Mouse (Mus musculus): ENCODE data around the gene Foxj1. TPM values are rescaled to one million over a fixed set of nuclear protein-coding genes. Genes with fewer than 3 reads are reported as not detected.

Foxj1 gene
- 0.19 and 0.45 TPM in 2 replicates for polyA plus RNA-seq (2015; fragmentation: Nextera tagmentation; extraction: Ambion mirVana)

GRCm38 (mm10) chr11:116335244-116336036, at the start of gene Foxj1:
Gene Foxj1, minus strand, starts transcription at chr11:116335399.

GRCm38 (mm10) chr11:116307019-116307725, 28.0 kb downstream of the Foxj1 start, which contains the start of gene Exoc7:
Gene Exoc7, minus strand, starts transcription at chr11:116307233.

GRCm38 (mm10) chr11:116280751-116281663, 54.2 kb downstream of the Foxj1 start, which contains the start of gene Galr2:
Gene Galr2, plus strand, starts transcription at chr11:116280939.

Other genes starting within 250 kb of the Foxj1 start
- gene Wbp2, start 248.4 kb downstream of the Foxj1 start, polyA plus RNA-seq (2015; fragmentation: Nextera tagmentation; extraction: Ambion mirVana) = 101 and 115 TPM in 2 replicates
- gene Trim47, start 208.2 kb downstream of the Foxj1 start, polyA plus RNA-seq (2015; fragmentation: Nextera tagmentation; extraction: Ambion mirVana) = 33.9 and 35.1 TPM in 2 replicates
- 2.8 and 3.5 TPM in 2 replicates for gene Trim65, start 204.3 kb downstream of the Foxj1 start, polyA plus RNA-seq (2015; fragmentation: Nextera tagmentation; extraction: Ambion mirVana)
- 42.2 and 43.2 TPM in 2 replicates for gene Mrpl38, start 196.5 kb downstream of the Foxj1 start, polyA plus RNA-seq (2015; fragmentation: Nextera tagmentation; extraction: Ambion mirVana)
- 12.2 and 13.6 TPM in 2 replicates for gene Fbf1, start 167.2 kb downstream of the Foxj1 start, polyA plus RNA-seq (2015; fragmentation: Nextera tagmentation; extraction: Ambion mirVana)
- gene Ten1, start 136.5 kb downstream of the Foxj1 start, polyA plus RNA-seq (2015; fragmentation: Nextera tagmentation; extraction: Ambion mirVana) = 26.7 and 29.4 TPM in 2 replicates
- 32.0 and 37.1 TPM in 2 replicates for gene Acox1, start 136.4 kb downstream of the Foxj1 start, polyA plus RNA-seq (2015; fragmentation: Nextera tagmentation; extraction: Ambion mirVana)
- 17.0 and 21.1 TPM in 2 replicates for gene Evpl, start 97.3 kb downstream of the Foxj1 start, polyA plus RNA-seq (2015; fragmentation: Nextera tagmentation; extraction: Ambion mirVana)
- gene Srp68, start 61.2 kb downstream of the Foxj1 start, polyA plus RNA-seq (2015; fragmentation: Nextera tagmentation; extraction: Ambion mirVana) = 56.4 and 58.5 TPM in 2 replicates
- gene Galr2, start 54.5 kb downstream of the Foxj1 start, polyA plus RNA-seq (2015; fragmentation: Nextera tagmentation; extraction: Ambion mirVana) = 3.9 and 4.6 TPM in 2 replicates
- gene Exoc7, start 28.2 kb downstream of the Foxj1 start, polyA plus RNA-seq (2015; fragmentation: Nextera tagmentation; extraction: Ambion mirVana) = 43.7 and 51.1 TPM in 2 replicates
- gene Rnf157, start 77.6 kb upstream of the Foxj1 start, polyA plus RNA-seq (2015; fragmentation: Nextera tagmentation; extraction: Ambion mirVana) = 3.8 and 5.7 TPM in 2 replicates
- 28.5 and 29.0 TPM in 2 replicates for gene Ubald2, start 98.7 kb upstream of the Foxj1 start, polyA plus RNA-seq (2015; fragmentation: Nextera tagmentation; extraction: Ambion mirVana)
- 0.15 TPM in 1 of 2 replicates, not detected in the other for gene Qrich2, start 130.8 kb upstream of the Foxj1 start, polyA plus RNA-seq (2015; fragmentation: Nextera tagmentation; extraction: Ambion mirVana)
- 104 and 124 TPM in 2 replicates for gene Prpsap1, start 158.8 kb upstream of the Foxj1 start, polyA plus RNA-seq (2015; fragmentation: Nextera tagmentation; extraction: Ambion mirVana)
- 11.5 and 12.1 TPM in 2 replicates for gene Sphk1, start 195.5 kb upstream of the Foxj1 start, polyA plus RNA-seq (2015; fragmentation: Nextera tagmentation; extraction: Ambion mirVana)
- gene Ube2o, start 246.0 kb upstream of the Foxj1 start, polyA plus RNA-seq (2015; fragmentation: Nextera tagmentation; extraction: Ambion mirVana) = 7.0 and 8.3 TPM in 2 replicates

Data from urinary bladder, postnatal 0 days (tissue).